Mouse (Mus musculus) myocyte (in vitro differentiated cells): ENCODE results near the gene Eif3l. TPM values are rescaled to one million over a fixed set of nuclear protein-coding genes. Genes with fewer than 3 reads are reported as not detected.

Experiments used
- H3K27me3 ChIP-seq: one replicate; pipeline ENCODE4 v1.6.1; 2011; ENCODE audit not compliant: control insufficient read depth, insufficient read depth, insufficient read length
- H3K36me3 ChIP-seq: one replicate; pipeline ENCODE4 v1.6.1; 2011; ENCODE audit not compliant: control insufficient read depth, insufficient read depth
- H3K4me2 ChIP-seq: one replicate; pipeline ENCODE4 v1.6.1; 2011; ENCODE audit warnings: low read depth, control low read depth
- H3K4me3 ChIP-seq: one replicate; pipeline ENCODE4 v1.5.1; 2011; ENCODE audit warnings: mild to moderate bottlenecking, control low read depth, moderate library complexity
- H3K79me2 ChIP-seq: one replicate; pipeline ENCODE4 v1.6.1; 2011; ENCODE audit not compliant: control insufficient read depth, insufficient read depth
- H3ac ChIP-seq: one replicate; pipeline ENCODE4 v1.6.1; 2011; ENCODE audit not compliant: control insufficient read depth, insufficient read length
- CEBPB ChIP-seq: IDR thresholded peaks from 2 replicates; pipeline ENCODE4 v1.6.1; 2011; ENCODE audit warnings: mild to moderate bottlenecking, moderate library complexity; ENCODE audit not compliant: poor library complexity, insufficient read depth, severe bottlenecking
- E2F4 ChIP-seq: IDR thresholded peaks from one replicate; pipeline ENCODE4 v1.6.1; 2011; ENCODE audit warnings: mild to moderate bottlenecking, control low read depth, moderate library complexity; ENCODE audit not compliant: insufficient read depth
- MAX ChIP-seq: IDR thresholded peaks from one replicate; pipeline ENCODE4 v1.6.1; 2011; ENCODE audit warnings: low read depth, mild to moderate bottlenecking, control low read depth
- MYOD1 ChIP-seq, 3 experiments: IDR thresholded peaks; one replicate each; pipeline ENCODE4 v1.6.1; 2011; ENCODE audit warnings: control low read depth in 2 of 3, low read depth in 2 of 3, mild to moderate bottlenecking in 2 of 3, moderate library complexity in 1 of 3; ENCODE audit not compliant: insufficient read length in 2 of 3, control insufficient read depth in 1 of 3
- MYOG ChIP-seq, 3 experiments: IDR thresholded peaks; one replicate each; pipeline ENCODE4 v1.6.1; 2011; ENCODE audit warnings: control low read depth in 2 of 3, low read depth in 2 of 3, mild to moderate bottlenecking in 2 of 3; ENCODE audit not compliant: insufficient read length in 2 of 3, control insufficient read depth in 1 of 3, insufficient read depth in 1 of 3
- POLR2A ChIP-seq: IDR thresholded peaks from one replicate; pipeline ENCODE4 v1.6.1; 2011; ENCODE audit warnings: low read depth, mild to moderate bottlenecking, control low read depth, moderate library complexity; ENCODE audit not compliant: insufficient read length
- POLR2AphosphoS2 ChIP-seq: IDR thresholded peaks from one replicate; pipeline ENCODE4 v1.6.1; 2011; ENCODE audit warnings: low read depth, control low read depth; ENCODE audit not compliant: insufficient read length
- REST ChIP-seq: IDR thresholded peaks from one replicate; pipeline ENCODE4 v1.6.1; 2011; ENCODE audit warnings: mild to moderate bottlenecking, control low read depth, moderate library complexity; ENCODE audit not compliant: insufficient read depth, insufficient read length
- SRF ChIP-seq: IDR thresholded peaks from one replicate; pipeline ENCODE4 v1.6.1; 2011; ENCODE audit warnings: low read depth; ENCODE audit not compliant: control insufficient read depth, insufficient read length
- TCF12 ChIP-seq: IDR thresholded peaks from one replicate; pipeline ENCODE4 v1.6.1; 2011; ENCODE audit warnings: mild to moderate bottlenecking, control low read depth; ENCODE audit not compliant: poor library complexity, insufficient read depth, severe bottlenecking
- TCF3 ChIP-seq: IDR thresholded peaks from one replicate; pipeline ENCODE4 v1.6.1; 2011; ENCODE audit warnings: low read depth, control low read depth; ENCODE audit not compliant: insufficient read length
- USF1 ChIP-seq: IDR thresholded peaks from one replicate; pipeline ENCODE4 v1.6.1; 2011; ENCODE audit warnings: low read depth, mild to moderate bottlenecking, control low read depth, moderate library complexity
- polyA plus RNA-seq: library from polyadenylated mRNA; unstranded; fragments of >200 nt; fragmentation: generic; extraction: Trizol; gene quantifications from one replicate; pipeline ENCODE4 v1.2.1, GENCODE M21; 2012; ENCODE audit warnings: missing spikeins

The Eif3l gene
- polyA plus RNA-seq, 1 experiment: 315 TPM

DNA sequence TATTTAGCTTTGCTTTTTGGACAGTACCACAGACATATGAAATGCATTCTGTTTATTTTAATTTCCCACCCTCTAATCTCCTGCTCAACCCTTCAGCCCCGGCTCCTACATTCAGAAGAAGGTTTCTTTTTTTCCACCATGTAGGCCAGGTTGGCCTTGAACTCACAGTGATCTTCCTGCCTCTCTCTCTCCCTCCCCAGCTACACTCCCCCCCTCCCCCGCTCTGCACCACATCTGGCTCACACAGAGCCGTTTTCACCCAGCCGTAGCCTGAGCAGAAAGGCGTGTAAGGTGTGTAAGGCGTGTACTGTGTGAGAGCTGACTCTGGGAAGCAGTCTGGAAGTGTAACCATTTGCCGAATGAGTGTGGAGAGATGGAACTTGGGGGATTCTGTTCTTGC, 54.3 kb downstream of the Eif3l start:
- TF ChIP-seq REST: no peak
- TF ChIP-seq CEBPB: no peak
- no peak for TF ChIP-seq TCF3
- TF ChIP-seq POLR2AphosphoS2: no peak
- no peak for TF ChIP-seq POLR2A
- no peak for TF ChIP-seq TCF12
- no peak for TF ChIP-seq MYOD1 (IDR thresholded peaks at IDR 0.05; ENCODE audit: control insufficient read depth in 1 of 3, insufficient read length in 2 of 3, low read depth in 2 of 3)
- no peaks in the 10 kb centered on the region for H3K27me3 ChIP-seq
- no peak overlapping the region for H3K4me2 ChIP-seq
- H3K36me3 ChIP-seq: peaks cover 43% of the 10 kb centered on the region
- H3K79me2 ChIP-seq: no peaks in the 10 kb centered on the region
- H3K4me3 ChIP-seq: no peak overlapping the region
- H3ac ChIP-seq: no peak overlapping the region

DNA sequence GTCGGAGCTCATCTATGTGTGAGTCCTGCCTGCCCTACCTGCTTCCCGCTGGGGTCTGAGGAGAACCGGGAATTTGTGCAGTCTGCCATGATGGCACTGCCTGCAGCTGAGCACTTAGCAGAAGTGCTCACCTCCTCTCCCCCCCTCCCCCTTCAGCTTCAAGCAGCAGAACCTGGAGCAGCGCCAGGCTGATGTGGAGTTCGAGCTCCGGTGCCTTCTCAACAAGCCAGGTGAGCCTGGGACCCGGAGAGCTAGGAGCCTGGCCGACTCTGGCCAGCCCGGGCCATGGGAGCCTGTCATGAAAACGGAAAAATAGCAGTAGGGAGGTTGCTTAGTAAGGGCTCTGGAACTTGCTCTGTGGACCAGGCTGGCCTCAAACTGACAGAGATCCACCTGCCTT, 55.8 kb downstream of the Eif3l start:
- Histone ChIP-seq H3ac (no peak overlapping the region), H3K36me3 (peaks cover 39% of the 10 kb centered on the region), H3K4me2 (no peak overlapping the region), H3K79me2 (no peaks in the 10 kb centered on the region), H3K4me3 (no peak overlapping the region), H3K27me3 (no peaks in the 10 kb centered on the region)
- TF ChIP-seq POLR2AphosphoS2: no peak
- no peak for TF ChIP-seq MYOG (IDR thresholded peaks at IDR 0.05; ENCODE audit: control insufficient read depth in 1 of 3, insufficient read depth in 1 of 3, insufficient read length in 2 of 3, low read depth in 2 of 3)
- TF ChIP-seq USF1: no peak
- TF ChIP-seq SRF: no peak
- no peak for TF ChIP-seq MAX

DNA sequence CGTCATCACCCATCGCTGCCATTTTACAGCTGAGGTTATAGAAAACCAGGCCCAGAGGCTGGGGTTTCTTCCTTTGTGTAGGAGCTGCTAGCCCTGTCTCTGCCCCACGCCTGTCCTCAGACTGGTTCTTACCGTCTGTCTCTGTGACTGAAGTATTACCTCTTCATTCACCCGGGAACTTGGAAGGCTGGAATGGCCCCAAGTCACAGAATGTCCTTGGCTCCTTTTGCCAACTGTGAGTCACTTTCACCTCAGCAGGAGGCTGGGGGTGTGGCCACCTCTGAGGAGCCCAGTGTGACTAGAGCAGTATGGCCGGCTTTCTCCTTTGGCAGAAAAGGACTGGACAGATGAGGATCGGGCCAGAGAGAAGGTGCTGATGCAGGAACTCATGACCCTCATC, 56.5 kb downstream of the Eif3l start:
- H3ac ChIP-seq: no peak overlapping the region
- H3K4me3 ChIP-seq: no peak overlapping the region
- H3K27me3 ChIP-seq: no peaks in the 10 kb centered on the region
- no peaks in the 10 kb centered on the region for H3K79me2 ChIP-seq
- H3K4me2 ChIP-seq: peak overlapping the region; percentile 26
- TF ChIP-seq POLR2A: no peak
- TF ChIP-seq MYOG (IDR thresholded peaks at IDR 0.05; ENCODE audit: control insufficient read depth in 1 of 3, insufficient read depth in 1 of 3, insufficient read length in 2 of 3, low read depth in 2 of 3): no peak
- no peak for TF ChIP-seq E2F4
- TF ChIP-seq TCF3: no peak
- TF ChIP-seq TCF12: no peak
- H3K36me3 ChIP-seq: peaks cover 39% of the 10 kb centered on the region

DNA sequence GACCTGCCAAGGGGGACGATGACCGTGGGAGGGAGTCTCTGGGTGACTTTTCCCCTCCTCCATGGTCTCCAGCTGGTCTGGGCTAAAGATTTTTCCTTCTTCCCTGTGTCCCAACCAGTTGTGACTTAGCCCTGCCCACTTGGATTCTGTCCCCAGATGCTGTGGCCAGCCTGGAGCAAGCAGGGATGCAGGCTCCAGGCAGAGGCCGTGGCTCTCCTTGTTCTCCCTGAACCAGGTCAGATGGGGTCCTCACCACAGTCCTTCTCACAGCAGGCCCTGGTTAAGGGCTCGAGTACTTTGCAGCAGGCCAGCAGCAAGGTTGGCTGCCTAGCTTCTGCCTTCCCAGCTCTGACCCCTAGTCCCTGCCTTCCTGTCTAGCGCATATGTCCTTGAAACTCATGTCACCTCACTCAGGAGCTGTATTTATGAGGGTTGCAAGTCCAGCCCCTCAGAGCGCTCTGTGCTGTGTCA, 58.2 kb downstream of the Eif3l start:
- Histone ChIP-seq H3K36me3 (peaks cover 26% of the 10 kb centered on the region), H3K4me2 (no peak overlapping the region), H3K79me2 (no peaks in the 10 kb centered on the region), H3ac (no peak overlapping the region), H3K27me3 (no peaks in the 10 kb centered on the region), H3K4me3 (no peak overlapping the region)
- TF ChIP-seq E2F4 (no peak), POLR2AphosphoS2 (peak; percentile 64)

DNA sequence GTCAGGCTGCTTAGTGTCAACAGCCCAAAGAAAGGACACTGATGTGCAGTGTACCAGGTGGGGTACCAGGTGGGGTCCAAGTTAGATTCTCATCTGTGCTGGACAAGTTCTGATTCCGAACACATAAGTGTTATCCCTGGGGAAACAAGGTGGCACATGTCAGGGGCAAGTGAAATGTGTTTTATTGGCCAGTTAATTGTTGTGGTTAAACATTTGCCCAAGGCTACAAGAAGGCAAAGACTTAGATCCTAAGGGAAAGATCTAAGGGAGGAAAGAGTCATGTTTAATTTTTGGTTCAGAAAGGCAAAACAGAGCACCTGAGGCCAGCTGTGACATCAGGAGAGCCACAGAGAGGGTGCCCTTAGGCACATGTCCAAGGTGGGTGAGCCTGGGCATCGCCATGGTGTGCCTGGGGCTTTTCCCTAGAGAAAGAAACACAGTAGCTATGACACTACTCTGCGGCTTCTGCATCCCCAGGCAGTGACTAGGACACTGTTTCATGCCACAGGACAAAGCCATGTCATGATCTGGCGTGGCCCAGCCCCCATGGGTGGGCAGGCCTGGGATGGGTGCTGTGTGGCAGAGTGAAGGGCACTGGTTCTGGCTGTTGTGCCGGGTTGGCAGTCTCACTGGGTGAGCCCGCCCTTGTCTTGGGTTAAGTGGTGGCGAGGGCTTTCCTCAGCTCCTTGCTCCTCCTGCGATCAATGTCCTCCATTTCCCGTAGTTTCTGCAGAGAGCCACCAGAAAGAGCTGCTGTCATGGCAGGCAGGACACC, 59.7 kb downstream of the Eif3l start:
- Histone ChIP-seq H3ac (no peak overlapping the region), H3K4me3 (no peak overlapping the region), H3K27me3 (no peaks in the 10 kb centered on the region), H3K4me2 (no peak overlapping the region), H3K79me2 (no peaks in the 10 kb centered on the region), H3K36me3 (peaks cover 21% of the 10 kb centered on the region)
- TF ChIP-seq POLR2AphosphoS2 (peak; percentile 77), E2F4 (no peak)

DNA sequence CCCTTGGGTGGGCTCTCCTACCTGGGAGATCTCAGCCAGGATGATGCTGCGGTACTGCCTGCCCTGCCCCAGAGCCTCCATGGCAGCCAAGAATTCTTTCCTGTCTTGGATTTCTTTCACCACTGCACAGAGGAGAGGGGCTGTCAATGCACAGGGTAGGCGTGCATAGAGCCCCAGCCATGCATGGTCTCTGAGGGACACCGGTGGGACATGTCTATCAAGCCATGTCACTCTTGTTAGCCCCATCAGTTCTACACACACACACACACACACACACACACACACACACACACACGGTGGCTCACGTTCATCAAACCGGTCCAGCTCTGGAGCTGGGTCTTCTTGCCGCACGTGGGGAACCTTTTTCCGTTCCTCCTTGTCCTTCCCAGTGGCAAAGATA, 60.4 kb downstream of the Eif3l start:
- no peak overlapping the region for H3ac ChIP-seq
- H3K4me2 ChIP-seq: no peak overlapping the region
- no peak overlapping the region for H3K4me3 ChIP-seq
- peaks cover 16% of the 10 kb centered on the region for H3K36me3 ChIP-seq
- no peaks in the 10 kb centered on the region for H3K79me2 ChIP-seq
- no peak for TF ChIP-seq MYOD1 (IDR thresholded peaks at IDR 0.05; ENCODE audit: control insufficient read depth in 1 of 3, insufficient read length in 2 of 3, low read depth in 2 of 3)
- TF ChIP-seq CEBPB: no peak
- no peak for TF ChIP-seq MYOG (IDR thresholded peaks at IDR 0.05; ENCODE audit: control insufficient read depth in 1 of 3, insufficient read depth in 1 of 3, insufficient read length in 2 of 3, low read depth in 2 of 3)
- no peak for TF ChIP-seq USF1
- no peak for TF ChIP-seq REST
- TF ChIP-seq SRF: no peak
- no peak for TF ChIP-seq MAX
- TF ChIP-seq POLR2A: peak; percentile 31
- TF ChIP-seq POLR2AphosphoS2: peak; percentile 76
- no peak for TF ChIP-seq E2F4
- TF ChIP-seq TCF12: no peak
- TF ChIP-seq TCF3: no peak
- no peaks in the 10 kb centered on the region for H3K27me3 ChIP-seq
